Mouse (Mus musculus): ENCODE measurements around the gene Xiap. TPM values are rescaled to one million over a fixed set of nuclear protein-coding genes. Genes with fewer than 3 reads are reported as not detected.

The Xiap gene
- polyA plus RNA-seq (2012; rRNA removed), result 20.7 and 21.1 TPM in 2 replicates

DNA sequence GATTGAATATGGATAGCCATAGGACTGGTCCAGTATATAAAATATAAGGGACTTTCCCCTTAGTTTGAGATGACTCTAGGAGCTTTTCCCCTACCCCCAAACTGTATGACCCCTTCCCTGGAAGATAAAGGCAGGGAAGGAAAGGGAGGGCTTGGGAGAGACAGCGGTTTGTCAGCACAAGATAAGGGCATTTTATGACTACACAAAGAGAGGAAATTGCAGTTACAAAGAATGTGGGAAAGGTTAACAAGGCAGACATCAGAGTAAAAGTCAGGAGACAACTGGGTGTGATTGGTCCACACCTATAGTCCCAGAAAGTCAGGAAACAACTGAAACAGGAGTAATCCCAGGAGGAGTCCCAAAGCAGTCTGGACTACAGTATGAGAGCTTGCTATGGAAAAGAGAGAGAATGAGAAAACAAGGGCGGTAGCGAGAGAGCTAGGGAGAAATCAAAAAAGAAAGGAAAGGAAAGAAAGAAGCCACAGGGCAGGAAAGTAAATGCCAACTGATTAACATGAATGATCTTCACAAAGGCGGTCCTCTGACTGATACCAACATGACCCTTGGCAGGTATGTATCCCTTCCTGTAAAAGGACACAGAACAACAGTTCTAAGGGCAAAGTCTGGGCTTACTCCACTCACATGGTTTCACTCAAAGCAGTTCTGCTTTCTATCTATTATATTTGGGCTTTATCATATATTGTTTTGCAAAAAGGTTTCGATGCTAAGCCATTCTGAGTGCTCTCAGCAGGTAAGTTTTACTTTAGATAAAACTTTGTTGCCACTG, at the start of gene Xiap:
Gene Xiap (plus strand): TSS at position 398 of the 787 bp plus-strand sequence.

GRCm38 (mm10) chrX:42148788-42149556, 89.5 kb downstream of the Xiap start, which contains the start of gene Stag2:
Gene Stag2, plus strand, starts transcription at chrX:42149317.

Other genes with a start within 250 kb of the Xiap start
- gene Thoc2, start 139.0 kb upstream of the Xiap start, polyA plus RNA-seq (2012; rRNA removed), result 13.4 and 16.5 TPM in 2 replicates
- gene Stag2, start 89.6 kb downstream of the Xiap start, polyA plus RNA-seq (2012; rRNA removed), result 16.0 and 16.6 TPM in 2 replicates